Mouse (Mus musculus) thymus, adult 2 months (tissue): ENCODE results near the gene Neurod2. TPM values are rescaled to one million over a fixed set of nuclear protein-coding genes. Genes with fewer than 3 reads are reported as not detected.

Experiments
- DNase-seq: peaks from one replicate; pipeline ENCODE4 v3.0.0; 2021
- H3K27ac ChIP-seq: fragments of 200-500 bp; 2 replicates; pipeline ENCODE4 v1.5.1; 2012; ENCODE audit warnings: low read length, control low read depth; ENCODE audit not compliant: control insufficient read depth, insufficient read depth
- H3K27me3 ChIP-seq: fragments of 200-500 bp; 2 replicates; pipeline ENCODE4 v1.6.1; 2012; ENCODE audit warnings: mild to moderate bottlenecking, low read length, moderate library complexity, mixed read lengths; ENCODE audit not compliant: control insufficient read depth, insufficient read depth
- H3K36me3 ChIP-seq: fragments of 200-500 bp; 2 replicates; pipeline ENCODE4 v1.6.1; 2012; ENCODE audit warnings: mild to moderate bottlenecking, low read length, moderate library complexity; ENCODE audit not compliant: control insufficient read depth, insufficient read depth
- H3K4me1 ChIP-seq: fragments of 200-500 bp; replicated peaks from 2 replicates; pipeline ENCODE4 v1.6.1; 2012; ENCODE audit warnings: low read length; ENCODE audit not compliant: control insufficient read depth, insufficient read depth
- H3K4me3 ChIP-seq: fragments of 200-500 bp; 2 replicates; pipeline ENCODE4 v1.5.1; 2012; ENCODE audit warnings: mild to moderate bottlenecking, low read length, control low read depth, moderate library complexity; ENCODE audit not compliant: control insufficient read depth, insufficient read depth
- CTCF ChIP-seq: fragments of 200-500 bp; IDR thresholded peaks from 2 replicates; pipeline ENCODE4 v1.5.1; 2012; ENCODE audit warnings: mild to moderate bottlenecking, control low read depth, low read length, moderate library complexity, borderline replicate concordance; ENCODE audit not compliant: control insufficient read depth, poor library complexity, insufficient read depth; ENCODE audit errors: extremely low read depth
- POLR2A ChIP-seq: fragments of 200-500 bp; IDR thresholded peaks from 2 replicates; pipeline ENCODE4 v1.6.1; 2012; ENCODE audit warnings: mild to moderate bottlenecking, low read length, control low read depth, moderate library complexity; ENCODE audit not compliant: control insufficient read depth, poor library complexity, insufficient read depth; ENCODE audit errors: extremely low read depth
- WGBS: fragments of 180-500 bp; shearing (Covaris S2); methylation state at CpG from one replicate; pipeline ENCODE4 v1.1.7; 2018; 5-methylcytosine and 5-hydroxymethylcytosine counted together
- polyA plus RNA-seq: library from polyadenylated mRNA; depleted of rRNA; stranded (reverse); fragments of >200 nt; gene quantifications from 2 replicates; pipeline ENCODE4 v1.2.3, GENCODE M21; 2012

Gene Neurod2
- polyA plus RNA-seq, 1 experiment, result 0.12 TPM

- Histone ChIP-seq H3K27me3 (peaks cover 22% of the 10 kb centered on the region), H3K4me3 (no peak overlapping the region), H3K36me3 (no peaks in the 10 kb centered on the region), H3K27ac (no peak overlapping the region), H3K4me1 (no peaks in the 10 kb centered on the region)
- no peak for DNase-seq
- TF ChIP-seq CTCF, result no peak
- TF ChIP-seq POLR2A, result no peak
- WGBS, result 7% methylated on average over 14 of the region's 14 CpGs
Observed at GRCm38 (mm10) chr11:98318421-98319116, 10.9 kb downstream of the Neurod2 start.

- Histone ChIP-seq H3K27me3 (peaks cover 23% of the 10 kb centered on the region), H3K4me3 (no peak overlapping the region), H3K36me3 (no peaks in the 10 kb centered on the region), H3K27ac (no peak overlapping the region), H3K4me1 (no peaks in the 10 kb centered on the region)
- TF ChIP-seq POLR2A (no peak), CTCF (no peak)
- no peak for DNase-seq
- 6% methylated on average over 7 of the region's 7 CpGs for WGBS
Observed at GRCm38 (mm10) chr11:98317479-98317878, 12.0 kb downstream of the Neurod2 start.

- H3K27me3 ChIP-seq, result peaks cover 4% of the 10 kb centered on the region; the same call in 1 of the 2 replicates
- no peaks in the 10 kb centered on the region for H3K36me3 ChIP-seq
- no peak overlapping the region for H3K27ac ChIP-seq
- no peaks in the 10 kb centered on the region for H3K4me1 ChIP-seq
- 1% methylated on average over 26 of the region's 26 CpGs for whole genome bisulfite sequencing
- peak; percentile 47 for DNase-seq
- no peak overlapping the region for H3K4me3 ChIP-seq
- no peak for TF ChIP-seq POLR2A
- no peak for TF ChIP-seq CTCF
Observed at GRCm38 (mm10) chr11:98313790-98314323, 15.6 kb downstream of the Neurod2 start.

GRCm38 (mm10) chr11:98298484-98299205 is 30.8 kb downstream of the Neurod2 start:
- Histone ChIP-seq H3K27me3 (peaks cover 15% of the 10 kb centered on the region), H3K4me3 (no peak overlapping the region), H3K27ac (no peak overlapping the region), H3K36me3 (no peaks in the 10 kb centered on the region), H3K4me1 (no peaks in the 10 kb centered on the region; the same call in 1 of the 2 replicates)
- TF ChIP-seq CTCF (no peak), POLR2A (no peak)
- no peak for DNase-seq
- WGBS, result 35% methylated on average over 10 of the region's 10 CpGs

- Histone ChIP-seq H3K4me1 (no peaks in the 10 kb centered on the region; the same call in 1 of the 2 replicates), H3K36me3 (no peaks in the 10 kb centered on the region), H3K27me3 (peaks cover 17% of the 10 kb centered on the region), H3K4me3 (no peak overlapping the region), H3K27ac (no peak overlapping the region)
- DNase-seq, result no peak
- WGBS, result 42% methylated on average over 7 of the region's 7 CpGs
- TF ChIP-seq CTCF (no peak), POLR2A (no peak)
Observed at GRCm38 (mm10) chr11:98297778-98298177, 31.7 kb downstream of the Neurod2 start.

GRCm38 (mm10) chr11:98296916-98297315 is 32.5 kb downstream of the Neurod2 start:
- no peak for DNase-seq
- peaks cover 17% of the 10 kb centered on the region for H3K27me3 ChIP-seq
- no peaks in the 10 kb centered on the region for H3K36me3 ChIP-seq
- no peaks in the 10 kb centered on the region; the same call in 1 of the 2 replicates for H3K4me1 ChIP-seq
- 80% methylated on average over 2 of the region's 2 CpGs for WGBS
- TF ChIP-seq POLR2A (no peak), CTCF (no peak)
- no peak overlapping the region for H3K4me3 ChIP-seq
- H3K27ac ChIP-seq, result no peak overlapping the region
